Mouse (Mus musculus) megakaryocyte, embryonic 14.5 days (primary cell): ENCODE results near the gene Olfr1411.

Experiments used
- FLI1 ChIP-seq: IDR thresholded peaks from 2 replicates; pipeline ENCODE4 v1.6.1; 2012; ENCODE audit warnings: low read length, inconsistent platforms, mixed read lengths
- GATA1 ChIP-seq: IDR thresholded peaks from 3 replicates; pipeline ENCODE4 v1.6.1; 2012; ENCODE audit warnings: mixed read lengths, low read length, inconsistent platforms, borderline replicate concordance

GRCm38 (mm10) chr1:92643691-92644090 lies 49.5 kb downstream of the Olfr1411 start:
- TF ChIP-seq GATA1 = no peak
- TF ChIP-seq FLI1 = no peak
